Mouse (Mus musculus) forebrain, embryonic 14.5 days (tissue): ENCODE measurements around the gene Olfr91. TPM values are rescaled to one million over a fixed set of nuclear protein-coding genes. Genes with fewer than 3 reads are reported as not detected.

Experiments used
- polyA plus RNA-seq: library from polyadenylated mRNA; unstranded; fragments of >200 nt; fragmentation: Nextera tagmentation; extraction: Ambion mirVana; gene quantifications from 2 replicates; pipeline ENCODE4 v1.2.1, GENCODE M21; 2014

Gene Olfr91
- polyA plus RNA-seq, 1 experiment from 2014 or later: not detected

Other genes starting within 250 kb of the Olfr91 start
- gene Trim15, start 231.1 kb downstream of the Olfr91 start, polyA plus RNA-seq: 0.48 and 0.49 TPM in 2 replicates
- 1.1 and 2.1 TPM in 2 replicates for gene Trim10, start 228.7 kb downstream of the Olfr91 start, polyA plus RNA-seq
- gene Trim40, start 208.2 kb downstream of the Olfr91 start, polyA plus RNA-seq: not detected in 2 replicates
- gene Trim31, start 200.2 kb downstream of the Olfr91 start, polyA plus RNA-seq: not detected in 2 replicates
- gene Rnf39, start 155.4 kb downstream of the Olfr91 start, polyA plus RNA-seq: 0.24 and 0.75 TPM in 2 replicates
- 188 and 228 TPM in 2 replicates for gene Ppp1r11, start 146.5 kb downstream of the Olfr91 start, polyA plus RNA-seq
- 78.3 and 87.9 TPM in 2 replicates for gene Znrd1, start 139.7 kb downstream of the Olfr91 start, polyA plus RNA-seq
- gene Znrd1as, start 139.7 kb downstream of the Olfr91 start, polyA plus RNA-seq: 5.5 and 6.3 TPM in 2 replicates
- 0.35 TPM in 1 of 2 replicates, not detected in the other for gene 2410137M14Rik, start 117.0 kb downstream of the Olfr91 start, polyA plus RNA-seq
- 0.77 and 1.0 TPM in 2 replicates for gene H2-M5, start 108.7 kb downstream of the Olfr91 start, polyA plus RNA-seq
- gene Zfp57, start 97.1 kb downstream of the Olfr91 start, polyA plus RNA-seq: 199 and 268 TPM in 2 replicates
- gene Mog, start 74.9 kb downstream of the Olfr91 start, polyA plus RNA-seq: 0.98 and 1.4 TPM in 2 replicates
- gene Gabbr1, start 52.3 kb downstream of the Olfr91 start, polyA plus RNA-seq: 53.4 and 60.5 TPM in 2 replicates
- not detected in 2 replicates for gene Olfr90, start 9.8 kb downstream of the Olfr91 start, polyA plus RNA-seq
- gene Olfr92, start 21.8 kb upstream of the Olfr91 start, polyA plus RNA-seq: not detected in 2 replicates
- gene Olfr93, start 63.2 kb upstream of the Olfr91 start, polyA plus RNA-seq: not detected in 2 replicates
- not detected in 2 replicates for gene Ubd, start 95.6 kb upstream of the Olfr91 start, polyA plus RNA-seq
- not detected in 2 replicates for gene Olfr94, start 102.7 kb upstream of the Olfr91 start, polyA plus RNA-seq
- not detected in 2 replicates for gene Olfr95, start 114.8 kb upstream of the Olfr91 start, polyA plus RNA-seq
- not detected in 2 replicates for gene Olfr96, start 121.9 kb upstream of the Olfr91 start, polyA plus RNA-seq
- not detected in 2 replicates for gene Olfr97, start 139.1 kb upstream of the Olfr91 start, polyA plus RNA-seq
- not detected in 2 replicates for gene Olfr98, start 165.5 kb upstream of the Olfr91 start, polyA plus RNA-seq
- gene H2-M3, start 171.9 kb upstream of the Olfr91 start, polyA plus RNA-seq: 1.1 and 1.2 TPM in 2 replicates
- not detected in 2 replicates for gene Olfr99, start 185.2 kb upstream of the Olfr91 start, polyA plus RNA-seq
- gene Olfr101, start 206.0 kb upstream of the Olfr91 start, polyA plus RNA-seq: not detected in 2 replicates
- not detected in 2 replicates for gene Olfr102, start 218.8 kb upstream of the Olfr91 start, polyA plus RNA-seq
- not detected in 2 replicates for gene Olfr103, start 241.4 kb upstream of the Olfr91 start, polyA plus RNA-seq